Mouse (Mus musculus): ENCODE results near the gene Defb36. TPM values are rescaled to one million over a fixed set of nuclear protein-coding genes. Genes with fewer than 3 reads are reported as not detected.

Gene Defb36
- polyA plus RNA-seq, 1 experiment, result not detected

DNA sequence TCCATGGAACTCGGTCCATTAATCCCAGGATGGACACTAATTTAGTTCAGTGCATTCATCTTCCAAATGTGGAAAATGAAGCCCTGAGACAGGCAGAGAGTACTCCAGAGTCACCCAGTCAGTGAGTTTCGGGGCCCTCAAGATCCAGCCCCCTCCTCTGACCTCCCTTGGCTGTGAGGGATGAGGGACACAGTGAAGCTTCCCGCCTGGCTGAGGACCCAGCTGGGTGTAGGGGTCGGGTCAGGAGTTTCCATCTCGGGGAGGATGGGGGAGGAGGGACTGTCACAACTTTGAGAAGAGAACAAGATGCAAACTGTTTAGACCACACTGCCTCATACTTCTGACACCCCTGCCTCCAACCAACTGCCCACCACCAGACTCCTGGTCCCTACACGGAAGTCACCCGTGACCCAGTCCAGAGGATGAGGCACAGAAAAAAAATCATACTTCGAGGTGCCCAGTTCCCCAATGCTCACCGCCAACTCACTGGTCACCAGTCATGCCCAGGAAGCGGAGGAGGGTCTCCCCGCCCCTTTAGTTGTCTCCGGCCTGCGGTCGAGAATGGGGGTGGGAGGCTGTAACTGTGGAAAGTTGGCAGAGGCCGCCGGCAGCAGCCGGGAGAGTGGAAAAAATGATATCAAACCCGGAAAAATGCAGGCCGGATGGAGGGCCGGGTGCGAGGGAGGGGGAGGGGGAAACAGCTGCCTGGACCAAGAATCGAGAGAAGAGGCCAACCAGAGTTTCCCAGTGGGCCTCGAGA, 32.3 kb downstream of the Defb36 start:
- H3K4me3 ChIP-seq (replicated peaks; ENCODE audit: insufficient read depth, low read depth, low read length), result no peak overlapping the region
- 26% methylated on average over 23 of the region's 23 CpGs for WGBS
- TF ChIP-seq CTCF (IDR thresholded peaks at IDR 0.05; ENCODE audit: borderline replicate concordance, insufficient read depth, low read depth, low read length), result no peak
- no peak overlapping the region for H3K27ac ChIP-seq (ENCODE audit: insufficient read depth, low read length)
- no peaks in the 10 kb centered on the region for H3K27me3 ChIP-seq (ENCODE audit: control insufficient read depth, insufficient read depth, low read length)
- H3K4me1 ChIP-seq (ENCODE audit: control insufficient read depth, insufficient read depth, low read length), result no peaks in the 10 kb centered on the region
- no peak for DNase-seq

DNA sequence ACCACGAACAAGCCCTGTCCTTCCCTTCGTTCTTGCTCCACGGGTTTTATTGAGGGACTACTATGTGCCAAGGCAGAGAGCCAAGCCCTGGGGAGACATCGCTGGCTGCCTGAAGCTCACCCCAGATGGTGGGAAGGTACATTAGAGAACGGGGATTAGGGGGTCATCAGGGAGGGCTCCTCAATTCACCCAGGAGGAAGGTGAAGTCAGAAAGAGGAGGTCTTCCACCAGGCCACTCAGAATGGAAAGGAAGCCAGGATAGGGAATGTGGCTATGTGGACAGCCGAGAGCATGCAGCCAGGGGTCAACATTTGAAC, 32.8 kb downstream of the Defb36 start:
- WGBS, result 18% methylated on average over 6 of the region's 6 CpGs
- TF ChIP-seq CTCF (IDR thresholded peaks at IDR 0.05; ENCODE audit: borderline replicate concordance, insufficient read depth, low read depth, low read length), result no peak
- no peak for TF ChIP-seq POLR2A (IDR thresholded peaks at IDR 0.05; ENCODE audit: borderline replicate concordance, insufficient read depth, low read length)
- DNase-seq, result no peak
- no peaks in the 10 kb centered on the region for H3K27me3 ChIP-seq (ENCODE audit: control insufficient read depth, insufficient read depth, low read length)
- H3K4me1 ChIP-seq (ENCODE audit: control insufficient read depth, insufficient read depth, low read length), result no peaks in the 10 kb centered on the region
- H3K4me3 ChIP-seq (replicated peaks; ENCODE audit: insufficient read depth, low read depth, low read length), result no peak overlapping the region
- no peak overlapping the region for H3K27ac ChIP-seq (ENCODE audit: insufficient read depth, low read length)

DNA sequence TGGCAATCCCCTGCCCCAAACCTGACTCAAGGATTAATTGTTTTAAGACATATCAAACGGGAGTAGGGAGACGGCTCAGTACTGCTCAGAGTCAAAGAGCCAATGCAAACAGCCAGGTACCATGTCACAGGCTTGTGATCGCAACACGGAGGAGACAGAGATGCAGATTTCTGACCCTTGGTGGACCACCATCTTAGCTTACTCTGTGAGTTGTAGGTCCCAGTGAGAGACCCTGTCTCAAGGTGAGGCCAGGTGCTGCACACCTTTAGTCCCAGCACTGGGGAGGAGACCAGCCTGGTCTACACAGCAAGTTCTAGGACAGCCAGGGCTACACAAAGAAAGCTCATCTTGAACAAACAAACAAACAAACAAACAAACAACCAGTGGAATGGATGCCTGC, 33.3 kb downstream of the Defb36 start:
- 93% methylated on average over 4 of the region's 4 CpGs for WGBS
- H3K4me3 ChIP-seq (replicated peaks; ENCODE audit: insufficient read depth, low read depth, low read length), result no peak overlapping the region
- TF ChIP-seq POLR2A (IDR thresholded peaks at IDR 0.05; ENCODE audit: borderline replicate concordance, insufficient read depth, low read length), result no peak
- TF ChIP-seq CTCF (IDR thresholded peaks at IDR 0.05; ENCODE audit: borderline replicate concordance, insufficient read depth, low read depth, low read length), result no peak
- DNase-seq, result no peak
- H3K27ac ChIP-seq (ENCODE audit: insufficient read depth, low read length), result no peak overlapping the region
- H3K4me1 ChIP-seq (ENCODE audit: control insufficient read depth, insufficient read depth, low read length), result no peaks in the 10 kb centered on the region
- no peaks in the 10 kb centered on the region for H3K27me3 ChIP-seq (ENCODE audit: control insufficient read depth, insufficient read depth, low read length)

DNA sequence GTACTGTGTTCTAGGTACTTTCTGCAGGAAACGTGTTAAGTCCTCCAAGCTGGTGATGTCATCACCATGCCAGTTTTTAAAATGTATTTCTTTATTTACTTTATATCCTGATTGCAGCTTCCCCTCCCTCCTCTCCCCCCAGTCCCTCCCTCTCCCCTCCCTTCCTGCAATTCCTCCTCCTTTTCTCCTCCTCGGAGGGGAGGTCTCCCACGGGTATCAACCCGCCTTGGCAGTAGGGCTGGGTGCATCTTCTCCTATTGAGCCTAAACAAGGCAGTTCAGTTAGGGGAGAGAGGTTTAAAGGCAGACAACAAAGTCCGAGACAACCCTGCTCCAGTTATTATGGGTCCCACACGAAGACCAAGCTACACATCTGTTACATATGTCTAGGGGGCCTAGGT, 34.7 kb downstream of the Defb36 start:
- no peak for DNase-seq
- no peaks in the 10 kb centered on the region for H3K27me3 ChIP-seq (ENCODE audit: control insufficient read depth, insufficient read depth, low read length)
- TF ChIP-seq CTCF (IDR thresholded peaks at IDR 0.05; ENCODE audit: borderline replicate concordance, insufficient read depth, low read depth, low read length) (no peak), POLR2A (IDR thresholded peaks at IDR 0.05; ENCODE audit: borderline replicate concordance, insufficient read depth, low read length) (no peak)
- WGBS, result 63% methylated on average over 6 of the region's 6 CpGs
- no peaks in the 10 kb centered on the region for H3K4me1 ChIP-seq (ENCODE audit: control insufficient read depth, insufficient read depth, low read length)
- no peak overlapping the region for H3K4me3 ChIP-seq (replicated peaks; ENCODE audit: insufficient read depth, low read depth, low read length)
- no peak overlapping the region for H3K27ac ChIP-seq (ENCODE audit: insufficient read depth, low read length)

DNA sequence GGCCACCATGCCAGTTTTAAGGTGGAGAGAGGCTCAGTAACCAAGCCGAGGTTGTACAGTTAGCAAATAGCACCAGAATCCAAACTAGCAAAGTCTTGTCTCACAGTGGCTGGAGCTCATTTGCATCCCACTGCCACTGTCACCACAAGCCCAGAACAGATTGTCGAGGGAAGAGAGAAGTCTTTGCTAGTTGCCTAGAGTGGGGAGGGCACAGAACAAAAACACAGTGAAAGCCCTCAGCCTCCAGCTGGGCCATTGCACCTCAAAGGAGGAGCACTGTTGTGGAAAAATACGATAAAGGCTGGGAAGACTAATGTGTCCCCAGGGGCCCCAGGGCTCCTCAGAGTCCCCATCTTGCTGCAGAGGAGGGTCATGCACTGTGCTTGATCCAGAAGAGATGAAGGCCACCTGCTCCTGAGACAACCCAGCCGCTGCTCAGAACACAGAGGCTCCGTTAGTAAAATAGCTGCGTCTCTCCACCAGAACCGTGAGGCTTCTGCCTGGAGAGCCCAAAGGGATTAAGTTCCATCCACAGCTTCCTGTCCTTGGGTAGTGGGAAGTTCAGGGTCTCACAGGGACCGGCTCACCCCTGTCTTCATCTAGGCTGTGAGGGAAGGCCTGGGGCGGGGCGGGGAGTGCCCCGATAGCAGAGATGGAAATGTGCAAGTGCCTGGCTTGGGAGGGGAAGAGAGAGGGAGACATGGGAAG, 35.4 kb downstream of the Defb36 start:
- no peak for DNase-seq
- TF ChIP-seq CTCF (IDR thresholded peaks at IDR 0.05; ENCODE audit: borderline replicate concordance, insufficient read depth, low read depth, low read length) (no peak), POLR2A (IDR thresholded peaks at IDR 0.05; ENCODE audit: borderline replicate concordance, insufficient read depth, low read length) (no peak)
- Histone ChIP-seq H3K27ac (ENCODE audit: insufficient read depth, low read length) (no peak overlapping the region), H3K4me1 (ENCODE audit: control insufficient read depth, insufficient read depth, low read length) (no peaks in the 10 kb centered on the region), H3K27me3 (ENCODE audit: control insufficient read depth, insufficient read depth, low read length) (no peaks in the 10 kb centered on the region), H3K4me3 (replicated peaks; ENCODE audit: insufficient read depth, low read depth, low read length) (no peak overlapping the region)
- 22% methylated on average over 11 of the region's 11 CpGs for WGBS

DNA sequence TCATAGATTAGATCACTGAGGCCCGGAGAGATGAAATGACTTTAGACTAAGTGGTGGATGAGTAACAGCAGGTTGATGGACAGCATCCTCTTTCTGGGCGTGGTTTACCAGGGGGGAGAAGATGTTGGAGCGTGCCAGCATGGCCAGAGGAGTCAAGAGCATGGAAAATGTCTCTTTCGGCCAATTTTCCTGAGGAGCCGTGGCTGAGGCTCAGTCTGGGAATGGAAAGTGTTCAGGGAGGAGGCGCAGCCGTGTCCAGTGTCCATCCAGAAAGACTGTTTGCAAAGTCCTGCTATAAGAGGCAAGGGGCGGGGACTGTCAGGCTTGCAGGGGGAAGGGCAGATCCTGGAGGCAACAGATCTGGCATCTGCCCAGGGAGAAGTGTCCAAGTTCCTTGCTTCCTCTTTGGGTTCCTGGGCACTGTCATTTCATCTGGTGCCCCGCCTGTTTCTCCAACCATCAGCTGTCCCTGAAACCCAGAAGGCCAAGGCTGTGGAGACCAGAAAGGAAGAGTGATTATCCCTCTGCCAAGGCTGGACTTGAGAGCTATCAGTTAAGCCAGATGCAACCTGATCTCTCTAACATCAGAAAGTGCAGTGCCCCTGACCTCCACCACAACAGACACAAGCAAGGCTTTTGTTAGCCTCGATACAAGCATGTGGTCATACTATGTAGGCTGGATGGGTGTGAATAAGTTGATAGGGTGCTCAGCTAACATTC, 48.9 kb downstream of the Defb36 start:
- H3K27ac ChIP-seq (ENCODE audit: insufficient read depth, low read length), result no peak overlapping the region
- TF ChIP-seq CTCF (IDR thresholded peaks at IDR 0.05; ENCODE audit: borderline replicate concordance, insufficient read depth, low read depth, low read length) (no peak), POLR2A (IDR thresholded peaks at IDR 0.05; ENCODE audit: borderline replicate concordance, insufficient read depth, low read length) (no peak)
- 32% methylated on average over 10 of the region's 10 CpGs for WGBS

DNA sequence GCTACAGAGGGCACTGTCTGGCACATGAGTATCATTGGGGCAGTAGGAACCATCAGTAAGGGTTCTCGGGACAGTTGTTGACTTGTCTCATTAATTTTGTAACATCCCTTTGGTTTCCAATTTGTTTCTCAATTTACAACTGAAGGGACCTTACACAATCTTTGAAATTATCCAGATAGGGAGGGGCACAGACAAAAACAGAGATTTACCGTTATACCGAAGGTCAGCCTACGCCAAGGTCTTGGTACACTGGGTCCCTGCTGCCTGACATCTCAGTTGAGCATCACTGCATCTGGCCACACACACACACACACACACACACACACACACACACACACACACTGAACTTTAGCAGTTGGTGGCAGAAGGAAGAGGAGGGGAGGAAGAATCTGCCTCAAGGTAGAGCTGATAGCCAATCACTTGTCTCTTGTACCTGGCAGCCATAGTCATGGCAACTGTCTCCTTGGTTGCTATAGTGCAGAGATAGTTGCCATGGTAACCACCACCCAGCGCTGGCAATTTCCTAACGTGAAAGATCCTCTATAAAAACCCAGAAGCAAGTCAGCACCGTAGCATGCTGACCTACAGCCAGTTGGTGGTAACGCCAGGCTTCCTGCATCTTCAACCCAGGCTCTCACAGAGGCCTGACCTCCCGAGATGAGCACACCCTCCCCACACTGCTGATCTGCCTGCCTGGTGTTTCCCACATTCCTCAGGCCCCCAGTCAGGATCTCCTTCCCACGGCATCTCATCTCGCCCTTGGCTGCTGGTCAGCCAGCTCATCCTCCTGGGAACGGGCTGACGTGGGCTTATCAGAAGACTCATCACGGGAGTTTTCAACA, 50.0 kb downstream of the Defb36 start:
- 37% methylated on average over 14 of the region's 14 CpGs for WGBS
- Histone ChIP-seq H3K4me1 (ENCODE audit: control insufficient read depth, insufficient read depth, low read length) (no peaks in the 10 kb centered on the region), H3K27me3 (ENCODE audit: control insufficient read depth, insufficient read depth, low read length) (no peaks in the 10 kb centered on the region), H3K27ac (ENCODE audit: insufficient read depth, low read length) (no peak overlapping the region), H3K4me3 (replicated peaks; ENCODE audit: insufficient read depth, low read depth, low read length) (no peak overlapping the region)
- DNase-seq, result peak in 1 of 2 experiments; percentile 6
- TF ChIP-seq CTCF (IDR thresholded peaks at IDR 0.05; ENCODE audit: borderline replicate concordance, insufficient read depth, low read depth, low read length), result no peak
- no peak for TF ChIP-seq POLR2A (IDR thresholded peaks at IDR 0.05; ENCODE audit: borderline replicate concordance, insufficient read depth, low read length)

More for the DNA sequence above, 48.9 kb downstream of the Defb36 start:
- peak in 1 of 2 experiments; percentile 6 for DNase-seq
- H3K27me3 ChIP-seq (ENCODE audit: control insufficient read depth, insufficient read depth, low read length), result no peaks in the 10 kb centered on the region
- H3K4me3 ChIP-seq (replicated peaks; ENCODE audit: insufficient read depth, low read depth, low read length), result no peak overlapping the region
- no peaks in the 10 kb centered on the region for H3K4me1 ChIP-seq (ENCODE audit: control insufficient read depth, insufficient read depth, low read length)

All from cerebellum, adult 2 months (tissue).